Mouse (Mus musculus): ENCODE measurements around the gene 1700029F12Rik. TPM values are rescaled to one million over a fixed set of nuclear protein-coding genes. Genes with fewer than 3 reads are reported as not detected.

1700029F12Rik gene
- total and polyA plus RNA-seq, 3 experiments, result not detected

DNA sequence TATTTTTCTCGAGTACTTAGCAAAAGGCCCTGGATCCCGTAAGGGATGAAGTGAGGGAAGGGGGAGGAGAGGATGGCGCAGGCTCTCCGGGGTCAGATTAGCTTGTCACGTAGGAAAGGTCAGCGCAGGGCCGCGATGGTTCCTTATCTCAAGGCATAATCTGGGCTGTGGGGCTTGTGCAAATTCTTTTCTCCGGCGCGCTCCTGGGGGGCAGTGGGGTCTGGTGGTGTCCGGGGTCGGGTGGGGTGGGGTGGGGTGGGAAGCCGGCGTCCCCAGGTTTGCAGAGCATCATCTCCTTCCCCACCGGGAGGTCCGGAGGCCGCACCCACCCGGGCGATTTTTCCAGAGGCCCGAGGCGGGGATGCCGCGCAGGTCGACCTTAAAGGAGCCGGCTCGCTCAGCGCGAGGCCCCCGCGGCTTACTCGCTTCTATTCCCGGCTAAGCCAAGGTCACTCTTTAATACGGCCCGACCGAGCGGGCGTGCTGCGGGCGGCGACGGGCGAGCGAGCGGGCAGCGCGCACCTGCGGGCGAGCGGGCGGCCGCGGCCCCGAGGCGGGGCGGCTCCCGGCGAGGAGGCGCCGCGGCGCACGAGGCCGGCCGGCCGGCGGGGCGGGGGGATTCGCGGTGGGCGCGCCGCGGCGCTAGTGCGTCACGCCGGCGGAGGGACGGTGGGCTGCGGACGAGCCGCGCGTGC is 36.9 kb upstream of the 1700029F12Rik start:
- DNase-seq (ENCODE audit: low read depth, low spot score), result no peak
- no peak overlapping the region for H3K9ac ChIP-seq (ENCODE audit: control insufficient read depth, low read depth, low read length, poor library complexity, severe bottlenecking)
- peaks cover 0 to 2% of the 10 kb centered on the region in 2 experiments; a peak in 1 of 4 replicates for H3K4me1 ChIP-seq (ENCODE audit: control insufficient read depth in 1 of 2, insufficient read depth in 2 of 2, low read length in 2 of 2)
- TF ChIP-seq JUND (IDR thresholded peaks at IDR 0.05; ENCODE audit: low read depth, low read length) (no peak), NELFE (IDR thresholded peaks at IDR 0.05; ENCODE audit: low read depth, low read length) (no peak), MAX (IDR thresholded peaks at IDR 0.05; ENCODE audit: low read length) (no peak), ZMIZ1 (IDR thresholded peaks at IDR 0.05; ENCODE audit: low read depth, low read length) (no peak), KAT2A (conservative IDR thresholded peaks at IDR 0.05; ENCODE audit: low read depth, low read length) (no peak), RAD21 (IDR thresholded peaks at IDR 0.05; ENCODE audit: low read depth, low read length) (no peak), EP300 (IDR thresholded peaks at IDR 0.05; ENCODE audit: low read depth in 1 of 2, low read length in 2 of 2) (no peak), E2F4 (IDR thresholded peaks at IDR 0.05; ENCODE audit: borderline replicate concordance, low read depth, low read length) (no peak), SMC3 (IDR thresholded peaks at IDR 0.05; ENCODE audit: low read depth, low read length) (no peak), ZKSCAN1 (IDR thresholded peaks at IDR 0.05; ENCODE audit: low read depth, low read length) (no peak), ETS1 (IDR thresholded peaks at IDR 0.05; ENCODE audit: low read depth, low read length) (no peak), USF2 (IDR thresholded peaks at IDR 0.05; ENCODE audit: borderline replicate concordance in 1 of 2, insufficient read depth in 1 of 2, low read depth in 1 of 2, low read length in 2 of 2) (no peak), MAZ (IDR thresholded peaks at IDR 0.05; ENCODE audit: low read depth, low read length) (no peak), SIN3A (IDR thresholded peaks at IDR 0.05; ENCODE audit: low read length) (no peak), HCFC1 (IDR thresholded peaks at IDR 0.05; ENCODE audit: low read depth, low read length) (no peak), POLR2A (IDR thresholded peaks at IDR 0.05; ENCODE audit: control insufficient read depth in 1 of 2, insufficient read depth in 1 of 2, low read depth in 1 of 2, low read length in 2 of 2, poor library complexity in 1 of 2) (no peak), GABPA (IDR thresholded peaks at IDR 0.05; ENCODE audit: low read depth, low read length) (no peak), TAL1 (IDR thresholded peaks at IDR 0.05; ENCODE audit: low read length) (no peak), ZC3H11A (IDR thresholded peaks at IDR 0.05; ENCODE audit: low read depth, low read length) (no peak)
- H3K27me3 ChIP-seq (ENCODE audit: control insufficient read depth in 1 of 2, insufficient read depth in 2 of 2, low read length in 2 of 2), result no peaks in the 10 kb centered on the region
- no peaks in the 10 kb centered on the region for H3K79me2 ChIP-seq (ENCODE audit: control insufficient read depth, insufficient read depth, low read length, poor library complexity)
- H3K36me3 ChIP-seq (ENCODE audit: control insufficient read depth in 1 of 2, insufficient read depth in 2 of 2, low read length in 2 of 2), result peaks cover 0 to 3% of the 10 kb centered on the region in 2 experiments; a peak in 1 of 4 replicates
- H3K27ac ChIP-seq (ENCODE audit: control insufficient read depth, low read depth, low read length), result no peak overlapping the region
- no peak overlapping the region for H3K4me3 ChIP-seq (ENCODE audit: control insufficient read depth in 1 of 2, insufficient read depth in 1 of 2, low read depth in 2 of 2, low read length in 2 of 2)
- H3K9me3 ChIP-seq (replicated peaks; ENCODE audit: insufficient read depth, low read length), result no peaks in the 10 kb centered on the region

DNA sequence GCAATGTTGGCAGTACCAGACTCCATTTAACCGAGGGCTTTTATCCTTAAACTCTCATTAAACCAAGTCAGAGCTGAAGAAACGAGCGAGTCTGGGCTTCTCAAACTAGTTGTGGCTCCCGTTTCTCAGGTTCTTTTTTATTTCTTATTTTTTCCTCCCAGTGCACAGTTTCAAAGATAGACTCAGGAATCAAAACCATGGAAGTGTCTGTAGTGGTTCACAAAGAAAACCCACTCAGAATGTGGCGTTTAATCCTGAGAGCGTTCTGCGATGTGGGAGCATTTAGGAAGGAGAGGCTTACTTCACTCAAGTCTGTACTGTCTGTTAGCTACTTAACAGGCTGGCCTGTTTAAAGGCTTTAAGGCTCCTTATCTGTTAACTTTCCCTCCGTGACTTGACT is 34.0 kb upstream of the 1700029F12Rik start:
- H3K9me3 ChIP-seq (replicated peaks; ENCODE audit: insufficient read depth, low read length), result no peaks in the 10 kb centered on the region
- no peaks in the 10 kb centered on the region for H3K27me3 ChIP-seq (ENCODE audit: control insufficient read depth in 1 of 2, insufficient read depth in 2 of 2, low read length in 2 of 2)
- peaks cover 0 to 2% of the 10 kb centered on the region in 2 experiments; a peak in 1 of 4 replicates for H3K4me1 ChIP-seq (ENCODE audit: control insufficient read depth in 1 of 2, insufficient read depth in 2 of 2, low read length in 2 of 2)
- DNase-seq (ENCODE audit: low read depth, low spot score), result no peak
- H3K9ac ChIP-seq (ENCODE audit: control insufficient read depth, low read depth, low read length, poor library complexity, severe bottlenecking), result no peak overlapping the region
- H3K27ac ChIP-seq (ENCODE audit: control insufficient read depth, low read depth, low read length), result no peak overlapping the region
- H3K36me3 ChIP-seq (ENCODE audit: control insufficient read depth in 1 of 2, insufficient read depth in 2 of 2, low read length in 2 of 2), result peaks cover 0 to 4% of the 10 kb centered on the region in 2 experiments; a peak in 1 of 4 replicates
- H3K79me2 ChIP-seq (ENCODE audit: control insufficient read depth, insufficient read depth, low read length, poor library complexity), result no peaks in the 10 kb centered on the region
- H3K4me3 ChIP-seq (ENCODE audit: control insufficient read depth in 1 of 2, insufficient read depth in 1 of 2, low read depth in 2 of 2, low read length in 2 of 2), result no peak overlapping the region
- no peak for TF ChIP-seq TCF12 (IDR thresholded peaks at IDR 0.05; ENCODE audit: low read depth, low read length)
- no peak for TF ChIP-seq JUND (IDR thresholded peaks at IDR 0.05; ENCODE audit: low read depth, low read length)
- no peak for TF ChIP-seq RCOR1 (IDR thresholded peaks at IDR 0.05; ENCODE audit: low read depth, low read length)
- TF ChIP-seq TAL1 (IDR thresholded peaks at IDR 0.05; ENCODE audit: low read length), result no peak
- TF ChIP-seq NRF1 (IDR thresholded peaks at IDR 0.05; ENCODE audit: insufficient read depth, low read depth, low read length, poor library complexity, severe bottlenecking), result no peak
- no peak for TF ChIP-seq ZC3H11A (IDR thresholded peaks at IDR 0.05; ENCODE audit: low read depth, low read length)
- no peak for TF ChIP-seq CTCF (IDR thresholded peaks at IDR 0.05 in 2 of 3, conservative IDR thresholded peaks at IDR 0.05 in 1 of 3; ENCODE audit: control insufficient read depth in 1 of 3, insufficient read depth in 1 of 3, low read depth in 2 of 3, low read length in 3 of 3, poor library complexity in 1 of 3, severe bottlenecking in 1 of 3)
- TF ChIP-seq USF2 (IDR thresholded peaks at IDR 0.05; ENCODE audit: borderline replicate concordance in 1 of 2, insufficient read depth in 1 of 2, low read depth in 1 of 2, low read length in 2 of 2), result no peak
- no peak for TF ChIP-seq SMC3 (IDR thresholded peaks at IDR 0.05; ENCODE audit: low read depth, low read length)
- no peak for TF ChIP-seq UBTF (IDR thresholded peaks at IDR 0.05; ENCODE audit: borderline replicate concordance, insufficient read depth, low read depth, low read length)

All from MEL (cell line).